8 mouse cellular contexts compared by ENCODE assay signal in the genomic region with DNA sequence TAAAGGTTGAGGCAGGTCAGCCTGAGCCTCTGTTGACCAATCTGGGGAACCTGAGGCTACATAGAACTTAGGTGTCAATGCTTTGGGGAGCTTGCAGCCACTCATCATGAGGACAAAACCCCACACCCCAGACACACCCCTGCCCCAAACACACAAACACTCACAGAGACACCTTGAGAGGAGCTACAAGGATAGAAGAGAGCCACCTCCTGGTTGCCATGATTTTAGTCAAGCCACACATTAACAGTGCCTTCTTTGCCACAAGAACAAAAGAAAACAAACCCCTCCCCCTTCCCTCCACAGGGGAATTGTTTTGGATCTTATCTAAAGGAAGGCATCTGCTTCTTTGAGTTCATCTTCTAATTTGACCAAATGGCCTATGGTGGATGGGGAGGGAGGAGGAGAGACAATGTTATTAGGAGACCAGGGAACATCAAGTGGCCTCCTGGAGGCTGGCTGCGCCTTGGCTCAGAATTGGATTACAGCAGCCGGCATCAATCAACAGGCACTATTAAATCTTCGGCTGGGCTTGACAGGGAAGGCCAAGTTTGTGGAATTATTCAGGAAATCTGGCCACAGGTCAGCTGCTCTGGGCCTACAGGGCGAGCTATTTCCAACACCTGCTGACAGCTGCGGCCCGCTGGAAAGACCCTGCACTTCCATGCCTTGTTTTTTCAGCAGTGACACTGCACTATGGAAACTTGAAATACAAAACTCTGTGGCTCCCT. TPM values are rescaled to one million over a fixed set of nuclear protein-coding genes. Genes with fewer than 3 reads are reported as not detected.
DNase-seq lines count a peak whose midpoint lies in the region; ATAC-seq and TF ChIP-seq lines count a peak whose summit lies in the region.

No protein-coding gene starts in this region.

- H3K36me3 ChIP-seq in hindbrain, embryonic 11.5 days (ENCODE audit: control insufficient read depth, insufficient read depth, low read length), result no peaks in the 10 kb centered on the region
- no peaks in the 10 kb centered on the region for H3K36me3 ChIP-seq in hindbrain, embryonic 14.5 days (replicated peaks; ENCODE audit: control insufficient read depth, insufficient read depth)
- H3K36me3 ChIP-seq in embryonic facial prominence, embryonic 12.5 days, result no peaks in the 10 kb centered on the region

- H3K4me2 ChIP-seq in hindbrain, embryonic 11.5 days (replicated peaks; ENCODE audit: low read depth, low read length), result no peak overlapping the region
- no peak overlapping the region for H3K4me2 ChIP-seq in hindbrain, embryonic 14.5 days (replicated peaks)
- H3K4me2 ChIP-seq in embryonic facial prominence, embryonic 12.5 days (replicated peaks), result no peak overlapping the region

- H3K27me3 ChIP-seq in hindbrain, embryonic 11.5 days (ENCODE audit: control insufficient read depth, insufficient read depth, low read length), result no peaks in the 10 kb centered on the region
- H3K27me3 ChIP-seq in hindbrain, embryonic 14.5 days (ENCODE audit: control insufficient read depth, insufficient read depth, low read length), result no peaks in the 10 kb centered on the region
- H3K27me3 ChIP-seq in embryonic facial prominence, embryonic 12.5 days, result no peaks in the 10 kb centered on the region

- no peak overlapping the region for H3K4me3 ChIP-seq in hindbrain, embryonic 11.5 days (ENCODE audit: low read depth, low read length)
- H3K4me3 ChIP-seq in hindbrain, embryonic 14.5 days (replicated peaks; ENCODE audit: low read length), result no peak overlapping the region
- no peak overlapping the region for H3K4me3 ChIP-seq in embryonic facial prominence, embryonic 12.5 days
- H3K4me3 ChIP-seq in layer of hippocampus, adult 2 months, result no peak overlapping the region

- no peak for TF ChIP-seq CTCF in layer of hippocampus, adult 2 months (conservative IDR thresholded peaks at IDR 0.05)

- no peak overlapping the region for H3K9ac ChIP-seq in hindbrain, embryonic 11.5 days (ENCODE audit: low read depth, low read length)
- H3K9ac ChIP-seq in hindbrain, embryonic 14.5 days, result no peak overlapping the region
- H3K9ac ChIP-seq in embryonic facial prominence, embryonic 12.5 days, result no peak overlapping the region

- no peaks in the 10 kb centered on the region; the same call in 1 of the 2 replicates for H3K4me1 ChIP-seq in hindbrain, embryonic 11.5 days (replicated peaks; ENCODE audit: control insufficient read depth, insufficient read depth, low read length)
- 0 out of 2 replicates have a peak, but pooled peaks cover 3% of the 10 kb centered on the region for H3K4me1 ChIP-seq in hindbrain, embryonic 14.5 days (replicated peaks; ENCODE audit: control insufficient read depth, insufficient read depth, low read length)
- H3K4me1 ChIP-seq in embryonic facial prominence, embryonic 12.5 days, result peaks cover 14% of the 10 kb centered on the region; the same call in 1 of the 2 replicates

- H3K9me3 ChIP-seq in hindbrain, embryonic 11.5 days (ENCODE audit: control insufficient read depth, low read length), result no peaks in the 10 kb centered on the region
- no peaks in the 10 kb centered on the region for H3K9me3 ChIP-seq in hindbrain, embryonic 14.5 days (ENCODE audit: control insufficient read depth, low read length)
- H3K9me3 ChIP-seq in embryonic facial prominence, embryonic 12.5 days, result no peaks in the 10 kb centered on the region

- H3K27ac ChIP-seq in hindbrain, embryonic 11.5 days (ENCODE audit: low read depth, low read length), result no peak overlapping the region
- no peak overlapping the region for H3K27ac ChIP-seq in hindbrain, embryonic 14.5 days
- 0 out of 2 replicates have a peak overlapping the region, but pooled peaks have one; percentile 17 for H3K27ac ChIP-seq in embryonic facial prominence, embryonic 12.5 days
- H3K27ac ChIP-seq in layer of hippocampus, adult 2 months, result no peak overlapping the region

- WGBS in hindbrain, embryonic 11.5 days, result 29% methylated on average over 6 of the region's 6 CpGs
- WGBS in hindbrain, embryonic 14.5 days, result 46% methylated on average over 6 of the region's 6 CpGs
- WGBS in embryonic facial prominence, embryonic 12.5 days, result 11% methylated on average over 6 of the region's 6 CpGs

- DNase-seq in hindbrain, embryonic 11.5 days (ENCODE audit: low spot score), result peak; percentile 44
- no peak for DNase-seq in hindbrain, embryonic 14.5 days (ENCODE audit: low spot score)
- DNase-seq in hindlimb bud, embryonic 11.5 days (ENCODE audit: extremely low spot score, low read depth, low spot score), result peak; percentile 24
- DNase-seq in lung, adult 18-20 months, result peak; percentile 47 to 70
- no peak for DNase-seq in cerebellum, adult 8-10 months
- no peak for DNase-seq in layer of hippocampus, adult 2 months (ENCODE audit: low spot score in 2 of 2)

- no peak for ATAC-seq in hindbrain, embryonic 11.5 days (ENCODE audit: low FRiP score)
- no peak for ATAC-seq in hindbrain, embryonic 14.5 days (ENCODE audit: low FRiP score)
- no peak for ATAC-seq in embryonic facial prominence, embryonic 12.5 days (ENCODE audit: insufficient number of reproducible peaks, insufficient read depth, low FRiP score, low TSS enrichment)
- ATAC-seq in frontal cortex, adult (ENCODE audit: low TSS enrichment), result no peak

RNA-seq across cellular contexts. Expression of gene Colq, which starts 26.5 kb away (rescaled TPM):
- polyA plus RNA-seq in hindbrain, embryonic 11.5 days (2014; fragmentation: Nextera tagmentation; extraction: Ambion mirVana), result 0.27 TPM in 1 of 2 replicates, not detected in the other
- 0.16 and 0.24 TPM in 2 replicates for polyA plus RNA-seq in hindbrain, embryonic 14.5 days (2014; fragmentation: Nextera tagmentation; extraction: Ambion mirVana)
- 0.61 and 1.0 TPM in 2 replicates for polyA plus RNA-seq in embryonic facial prominence, embryonic 12.5 days (2016; fragmentation: Nextera tagmentation; extraction: Ambion mirVana)
- under 1 TPM in 1 of 2 experiments, not detected in 1; 0.41 TPM for total RNA-seq in layer of hippocampus, adult 2 months (2021)

Comparison
In these comparisons a context has a peak if more than half of its experiments do, and no peak if none do; other contexts are left out.
1. DNase-seq: peak in hindbrain, embryonic 11.5 days (single experiment), hindlimb bud, embryonic 11.5 days (single experiment) and lung, adult 18-20 months (2 of 2); none in hindbrain, embryonic 14.5 days (single experiment), cerebellum, adult 8-10 months (single experiment) and layer of hippocampus, adult 2 months (0 of 2).